Mouse (Mus musculus): ENCODE measurements around the gene Ndrg3. TPM values are rescaled to one million over a fixed set of nuclear protein-coding genes. Genes with fewer than 3 reads are reported as not detected.

Gene Ndrg3
- polyA plus RNA-seq, 1 experiment, result 81.0 TPM

- TF ChIP-seq CTCF (IDR thresholded peaks at IDR 0.05; ENCODE audit: low read depth, low read length) (no peak), POLR2A (IDR thresholded peaks at IDR 0.05; ENCODE audit: borderline replicate concordance, low read depth, low read length) (no peak)
- Histone ChIP-seq H3K4me1 (ENCODE audit: control insufficient read depth, insufficient read depth, low read length) (peaks cover 16% of the 10 kb centered on the region), H3K4me3 (ENCODE audit: insufficient read depth, low read length) (no peak overlapping the region)
These were observed 109.3 kb downstream of the Ndrg3 start for GRCm38 (mm10) chr2:156882431-156883001.

GRCm38 (mm10) chr2:156879541-156879940 is 112.3 kb downstream of the Ndrg3 start:
- H3K4me1 ChIP-seq (ENCODE audit: control insufficient read depth, insufficient read depth, low read length), result peaks cover 12% of the 10 kb centered on the region
- H3K27ac ChIP-seq (ENCODE audit: insufficient read depth, low read depth, low read length), result no peak overlapping the region

More at GRCm38 (mm10) chr2:156882431-156883001, 109.3 kb downstream of the Ndrg3 start:
- no peak overlapping the region for H3K27ac ChIP-seq (ENCODE audit: insufficient read depth, low read depth, low read length)

GRCm38 (mm10) chr2:156877726-156878125 is 114.1 kb downstream of the Ndrg3 start:
- H3K4me3 ChIP-seq (ENCODE audit: insufficient read depth, low read length), result no peak overlapping the region
- H3K27ac ChIP-seq (ENCODE audit: insufficient read depth, low read depth, low read length), result no peak overlapping the region
- TF ChIP-seq CTCF (IDR thresholded peaks at IDR 0.05; ENCODE audit: low read depth, low read length), result no peak
- no peak for TF ChIP-seq POLR2A (IDR thresholded peaks at IDR 0.05; ENCODE audit: borderline replicate concordance, low read depth, low read length)

More at GRCm38 (mm10) chr2:156879541-156879940, 112.3 kb downstream of the Ndrg3 start:
- TF ChIP-seq CTCF (IDR thresholded peaks at IDR 0.05; ENCODE audit: low read depth, low read length) (no peak), POLR2A (IDR thresholded peaks at IDR 0.05; ENCODE audit: borderline replicate concordance, low read depth, low read length) (no peak)
- no peak overlapping the region for H3K4me3 ChIP-seq (ENCODE audit: insufficient read depth, low read length)

More at GRCm38 (mm10) chr2:156877726-156878125, 114.1 kb downstream of the Ndrg3 start:
- peaks cover 5% of the 10 kb centered on the region for H3K4me1 ChIP-seq (ENCODE audit: control insufficient read depth, insufficient read depth, low read length)

Other genes with a start within 250 kb of the Ndrg3 start
- gene Myl9, start 216.6 kb downstream of the Ndrg3 start, polyA plus RNA-seq (2012; ENCODE audit: insufficient read depth, insufficient read length, missing spikeins), result 5.1 and 7.6 TPM in 2 replicates
- not detected in 2 replicates for gene Tgif2, start 152.0 kb downstream of the Ndrg3 start, polyA plus RNA-seq (2012; ENCODE audit: insufficient read depth, insufficient read length, missing spikeins)
- gene 4930518I15Rik, start 134.1 kb downstream of the Ndrg3 start, polyA plus RNA-seq (2012; ENCODE audit: insufficient read depth, insufficient read length, missing spikeins), result 6.4 and 7.1 TPM in 2 replicates
- gene Rab5if, start 128.9 kb downstream of the Ndrg3 start, polyA plus RNA-seq (2012; ENCODE audit: insufficient read depth, insufficient read length, missing spikeins), result 162 and 175 TPM in 2 replicates
- gene Sla2, start 104.9 kb downstream of the Ndrg3 start, polyA plus RNA-seq (2012; ENCODE audit: insufficient read depth, insufficient read length, missing spikeins), result not detected in 2 replicates
- 11.4 and 13.0 TPM in 2 replicates for gene Dsn1, start 15.1 kb upstream of the Ndrg3 start, polyA plus RNA-seq (2012; ENCODE audit: insufficient read depth, insufficient read length, missing spikeins)
- 10.9 and 14.9 TPM in 2 replicates for gene Soga1, start 87.2 kb upstream of the Ndrg3 start, polyA plus RNA-seq (2012; ENCODE audit: insufficient read depth, insufficient read length, missing spikeins)
- not detected in 2 replicates for gene Tldc2, start 95.0 kb upstream of the Ndrg3 start, polyA plus RNA-seq (2012; ENCODE audit: insufficient read depth, insufficient read length, missing spikeins)
- gene Samhd1, start 143.2 kb upstream of the Ndrg3 start, polyA plus RNA-seq (2012; ENCODE audit: insufficient read depth, insufficient read length, missing spikeins), result 496 and 503 TPM in 2 replicates
- 22.8 and 26.6 TPM in 2 replicates for gene Rbl1, start 212.5 kb upstream of the Ndrg3 start, polyA plus RNA-seq (2012; ENCODE audit: insufficient read depth, insufficient read length, missing spikeins)